Mouse (Mus musculus): Measurements from ENCODE around the gene Acss1.

DNA sequence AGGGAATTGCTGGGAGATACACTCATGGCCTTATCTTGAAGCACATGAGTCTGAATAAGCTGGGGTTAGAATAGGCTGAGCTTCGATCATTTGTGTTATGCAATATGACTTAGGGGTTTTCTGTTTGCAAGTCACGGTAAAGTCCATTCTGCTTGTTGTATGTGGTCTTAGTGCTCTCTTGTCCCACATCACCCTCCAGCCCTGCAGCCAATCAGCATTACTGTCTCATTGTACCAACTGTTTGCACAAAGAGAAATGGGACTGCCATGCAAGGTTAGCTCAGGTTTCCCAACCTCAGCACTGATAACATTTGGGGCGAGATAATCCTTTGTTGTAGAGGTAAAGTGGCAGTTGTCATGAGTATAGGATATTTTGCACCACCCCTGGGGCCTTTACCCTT is 58.2 kb downstream of the Acss1 start:
- TF ChIP-seq CTCF (IDR thresholded peaks at IDR 0.05; ENCODE audit: low read depth, low read length), result no peak
- TF ChIP-seq POLR2A (IDR thresholded peaks at IDR 0.05; ENCODE audit: borderline replicate concordance, low read depth, low read length), result no peak

All from bone marrow macrophage, adult 2 months (primary cell).